Mouse (Mus musculus) limb, embryonic 14.5 days (tissue): ENCODE results near the gene Avp. TPM values are rescaled to one million over a fixed set of nuclear protein-coding genes. Genes with fewer than 3 reads are reported as not detected.

Source experiments
- ATAC-seq: fragments of 200-750 bp; cut with Nextera tagmentation; 2 replicates; pipeline ENCODE4 v1.8.0; 2017; ENCODE audit warnings: low read depth, moderate number of reproducible peaks, moderate TSS enrichment; ENCODE audit not compliant: low FRiP score
- DNase-seq: peaks from one replicate; pipeline ENCODE4 v3.0.0-alpha.2; 2015; ENCODE audit warnings: low spot score
- H3K27ac ChIP-seq: fragments of 300-500 bp; sonication (generic); replicated peaks from 2 replicates; pipeline ENCODE4 v1.5.1; 2014; ENCODE audit warnings: low read depth, mild to moderate bottlenecking, low read length, moderate library complexity, mixed read lengths
- H3K27me3 ChIP-seq: fragments of 300-500 bp; sonication (generic); 2 replicates; pipeline ENCODE4 v1.6.1; 2014; ENCODE audit warnings: low read length, mixed read lengths; ENCODE audit not compliant: control insufficient read depth, insufficient read depth
- H3K36me3 ChIP-seq: fragments of 300-500 bp; sonication (generic); 2 replicates; pipeline ENCODE4 v1.6.1; 2014; ENCODE audit warnings: mild to moderate bottlenecking, low read length, moderate library complexity, mixed read lengths; ENCODE audit not compliant: control insufficient read depth, insufficient read depth
- H3K4me1 ChIP-seq: fragments of 300-500 bp; sonication (generic); 2 replicates; pipeline ENCODE4 v1.6.1; 2014; ENCODE audit warnings: antibody characterized with exemption, low read length, mixed read lengths; ENCODE audit not compliant: control insufficient read depth, insufficient read depth
- H3K4me2 ChIP-seq: fragments of 300-500 bp; sonication (generic); replicated peaks from 2 replicates; pipeline ENCODE4 v1.6.1; 2014; ENCODE audit warnings: low read depth, mild to moderate bottlenecking, low read length, moderate library complexity; ENCODE audit not compliant: severe bottlenecking
- H3K4me3 ChIP-seq: fragments of 300-500 bp; sonication (generic); replicated peaks from 2 replicates; pipeline ENCODE4 v1.5.1; 2014; ENCODE audit warnings: low read length
- H3K9ac ChIP-seq: fragments of 300-500 bp; sonication (generic); 2 replicates; pipeline ENCODE4 v1.6.1; 2014; ENCODE audit warnings: mild to moderate bottlenecking, low read depth, low read length, moderate library complexity; ENCODE audit not compliant: severe bottlenecking
- H3K9me3 ChIP-seq: fragments of 300-500 bp; sonication (generic); 2 replicates; pipeline ENCODE4 v1.6.1; 2016; ENCODE audit warnings: low read length; ENCODE audit not compliant: control insufficient read depth
- POLR2A ChIP-seq: fragments of 200-500 bp; IDR thresholded peaks from 2 replicates; pipeline ENCODE4 v1.8.0; 2012; ENCODE audit warnings: inconsistent platforms, mild to moderate bottlenecking, moderate library complexity, borderline replicate concordance; ENCODE audit not compliant: insufficient read depth, insufficient read length; ENCODE audit errors: extremely low read depth
- WGBS: fragments of 180-500 bp; shearing (Covaris S2); extraction: QIAGEN DNeasy Blood & Tissue Kit; methylation state at CpG from one replicate; pipeline ENCODE4 v1.1.7; 2014; 5-methylcytosine and 5-hydroxymethylcytosine counted together
- microRNA-seq: library from miRNA; unstranded; fragments of <30 nt; microRNA quantifications from one replicate; pipeline ENCODE4, GENCODE M21; 2016
- polyA plus RNA-seq, 2 experiments: library from polyadenylated mRNA; depleted of rRNA in 1 of 2; stranded (reverse) in 1 of 2; unstranded in 1 of 2; fragments of >200 nt; fragmentation: Nextera tagmentation in 1 of 2; extraction: Ambion mirVana in 1 of 2; gene quantifications; 2 replicates each; pipeline versions ENCODE4 v1.2.1 to v1.2.3; 2012 to 2014

The Avp gene
- polyA plus RNA-seq, 2 experiments = 0.13 TPM; not detected in 1

- H3K9me3 ChIP-seq = no peaks in the 10 kb centered on the region
- H3K4me2 ChIP-seq = no peak overlapping the region
- no peak overlapping the region for H3K9ac ChIP-seq
- no peaks in the 10 kb centered on the region for H3K27me3 ChIP-seq
- no peak for DNase-seq
- no peak overlapping the region for H3K4me3 ChIP-seq
- ATAC-seq = no peak
- H3K4me1 ChIP-seq = no peaks in the 10 kb centered on the region
- TF ChIP-seq POLR2A = no peak
- WGBS = 94% methylated on average over 2 of the region's 2 CpGs
- no peak overlapping the region for H3K27ac ChIP-seq
- H3K36me3 ChIP-seq = peaks cover 55% of the 10 kb centered on the region
These were observed 50.2 kb downstream of the Avp start for GRCm38 (mm10) chr2:130532201-130532600.

Small RNA genes lying within 50 kb of the gene (microRNA-seq; reads per million reads assigned to microRNA genes)
- gene Gm23876 = not detected

Other genes starting within 250 kb of the Avp start
- 112 and 129 TPM in 2 replicates for gene Cpxm1, start 185.0 kb downstream of the Avp start, polyA plus RNA-seq (2012; rRNA removed)
- 108 and 125 TPM in 2 replicates for gene Cpxm1, start 185.0 kb downstream of the Avp start, polyA plus RNA-seq (2014; fragmentation: Nextera tagmentation; extraction: Ambion mirVana)
- not detected in 2 replicates for gene Gm28372, start 177.3 kb downstream of the Avp start, polyA plus RNA-seq (2012; rRNA removed)
- gene Gm28372, start 177.3 kb downstream of the Avp start, polyA plus RNA-seq (2014; fragmentation: Nextera tagmentation; extraction: Ambion mirVana) = not detected in 2 replicates
- not detected in 2 replicates for gene 1700020A23Rik, start 177.3 kb downstream of the Avp start, polyA plus RNA-seq (2012; rRNA removed)
- not detected in 2 replicates for gene 1700020A23Rik, start 177.3 kb downstream of the Avp start, polyA plus RNA-seq (2014; fragmentation: Nextera tagmentation; extraction: Ambion mirVana)
- not detected in 2 replicates for gene Tmem239, start 176.1 kb downstream of the Avp start, polyA plus RNA-seq (2012; rRNA removed)
- gene Tmem239, start 176.1 kb downstream of the Avp start, polyA plus RNA-seq (2014; fragmentation: Nextera tagmentation; extraction: Ambion mirVana) = not detected in 2 replicates
- 148 and 170 TPM in 2 replicates for gene Vps16, start 158.2 kb downstream of the Avp start, polyA plus RNA-seq (2012; rRNA removed)
- gene Vps16, start 158.2 kb downstream of the Avp start, polyA plus RNA-seq (2014; fragmentation: Nextera tagmentation; extraction: Ambion mirVana) = 67.0 and 82.3 TPM in 2 replicates
- gene Pced1a, start 157.9 kb downstream of the Avp start, polyA plus RNA-seq (2012; rRNA removed) = 57.5 and 64.1 TPM in 2 replicates
- 13.0 and 13.2 TPM in 2 replicates for gene Pced1a, start 157.9 kb downstream of the Avp start, polyA plus RNA-seq (2014; fragmentation: Nextera tagmentation; extraction: Ambion mirVana)
- 81.7 and 94.9 TPM in 2 replicates for gene Ptpra, start 132.3 kb downstream of the Avp start, polyA plus RNA-seq (2012; rRNA removed)
- 118 and 124 TPM in 2 replicates for gene Ptpra, start 132.3 kb downstream of the Avp start, polyA plus RNA-seq (2014; fragmentation: Nextera tagmentation; extraction: Ambion mirVana)
- gene Mrps26, start 18.8 kb downstream of the Avp start, polyA plus RNA-seq (2012; rRNA removed) = 57.7 and 77.9 TPM in 2 replicates
- gene Mrps26, start 18.8 kb downstream of the Avp start, polyA plus RNA-seq (2014; fragmentation: Nextera tagmentation; extraction: Ambion mirVana) = 102 and 104 TPM in 2 replicates
- gene Oxt, start 6.4 kb downstream of the Avp start, polyA plus RNA-seq (2012; rRNA removed) = 0.19 and 0.68 TPM in 2 replicates
- not detected in 2 replicates for gene Oxt, start 6.4 kb downstream of the Avp start, polyA plus RNA-seq (2014; fragmentation: Nextera tagmentation; extraction: Ambion mirVana)
- gene Fastkd5, start 47.5 kb upstream of the Avp start, polyA plus RNA-seq (2012; rRNA removed) = 5.7 and 6.1 TPM in 2 replicates
- 14.2 and 15.0 TPM in 2 replicates for gene Fastkd5, start 47.5 kb upstream of the Avp start, polyA plus RNA-seq (2014; fragmentation: Nextera tagmentation; extraction: Ambion mirVana)
- 11.8 and 14.1 TPM in 2 replicates for gene Ubox5, start 47.5 kb upstream of the Avp start, polyA plus RNA-seq (2012; rRNA removed)
- gene Ubox5, start 47.5 kb upstream of the Avp start, polyA plus RNA-seq (2014; fragmentation: Nextera tagmentation; extraction: Ambion mirVana) = 14.3 and 15.0 TPM in 2 replicates
- gene Lzts3, start 60.2 kb upstream of the Avp start, polyA plus RNA-seq (2012; rRNA removed) = 14.6 and 16.2 TPM in 2 replicates
- gene Lzts3, start 60.2 kb upstream of the Avp start, polyA plus RNA-seq (2014; fragmentation: Nextera tagmentation; extraction: Ambion mirVana) = 1.1 and 1.4 TPM in 2 replicates
- gene Ddrgk1, start 82.1 kb upstream of the Avp start, polyA plus RNA-seq (2012; rRNA removed) = 48.0 and 58.5 TPM in 2 replicates
- 53.7 and 66.3 TPM in 2 replicates for gene Ddrgk1, start 82.1 kb upstream of the Avp start, polyA plus RNA-seq (2014; fragmentation: Nextera tagmentation; extraction: Ambion mirVana)
- gene Itpa, start 85.1 kb upstream of the Avp start, polyA plus RNA-seq (2012; rRNA removed) = 81.7 and 82.6 TPM in 2 replicates
- 99.4 and 104 TPM in 2 replicates for gene Itpa, start 85.1 kb upstream of the Avp start, polyA plus RNA-seq (2014; fragmentation: Nextera tagmentation; extraction: Ambion mirVana)
- gene Slc4a11, start 115.0 kb upstream of the Avp start, polyA plus RNA-seq (2012; rRNA removed) = 3.4 and 4.8 TPM in 2 replicates
- 1.9 and 2.0 TPM in 2 replicates for gene Slc4a11, start 115.0 kb upstream of the Avp start, polyA plus RNA-seq (2014; fragmentation: Nextera tagmentation; extraction: Ambion mirVana)